Mouse (Mus musculus) cerebellum, adult (tissue): ENCODE data around the gene Slco2a1.

Experiments
- ATAC-seq: cut with Nextera tagmentation; 2 replicates; pipeline ENCODE4 v1.9.2; 2017; ENCODE audit warnings: mild to moderate bottlenecking, moderate library complexity, mixed read lengths; ENCODE audit not compliant: insufficient number of reproducible peaks, low FRiP score, low TSS enrichment

Gene Slco2a1

GRCm38 (mm10) chr9:102981791-102982190 lies 6.7 kb upstream of the Slco2a1 start:
- ATAC-seq: no peak

DNA sequence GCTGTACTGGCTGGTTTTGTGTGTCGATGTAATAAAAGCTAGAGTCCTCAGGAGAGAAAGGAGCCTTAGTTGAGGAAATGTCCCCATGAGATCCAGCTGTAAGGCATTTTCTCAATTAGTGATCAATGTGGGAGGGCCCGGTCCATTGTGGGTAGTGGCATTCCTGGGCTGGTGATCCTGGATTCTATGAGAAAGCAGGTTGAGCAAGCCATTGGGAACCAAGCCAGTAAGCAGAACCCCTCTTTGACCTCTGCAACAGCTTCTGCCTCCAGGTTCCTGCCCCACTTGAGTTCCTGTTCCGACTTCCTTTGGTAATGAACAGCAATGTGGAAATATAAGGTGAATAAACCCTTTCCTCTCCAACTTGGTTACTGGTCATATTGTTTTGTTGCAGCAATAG lies 6.1 kb upstream of the Slco2a1 start:
- no peak for ATAC-seq

DNA sequence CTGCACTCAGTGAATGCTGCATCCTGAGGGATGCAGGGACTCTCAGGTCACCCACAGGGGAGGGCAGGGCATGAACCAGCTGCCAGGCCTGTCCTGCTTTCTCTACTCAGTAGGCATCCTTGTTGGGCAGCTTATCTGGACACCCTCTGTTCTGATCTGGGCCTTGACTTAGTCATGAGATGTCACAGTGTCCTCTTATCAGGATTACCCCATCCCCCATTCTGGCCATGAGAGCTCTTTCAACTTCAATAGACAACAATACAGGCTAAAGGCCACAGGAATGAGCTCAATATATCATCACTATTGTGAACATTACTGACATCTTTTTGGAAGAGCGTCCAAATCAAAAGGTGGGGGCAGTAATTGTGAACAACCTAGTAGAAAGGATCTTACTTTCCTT lies 3.4 kb upstream of the Slco2a1 start:
- ATAC-seq: no peak

- no peak for ATAC-seq
These were observed 2.6 kb upstream of the Slco2a1 start for GRCm38 (mm10) chr9:102985939-102986338.

GRCm38 (mm10) chr9:102990306-102991133 lies 2.0 kb downstream of the Slco2a1 start:
- ATAC-seq: no peak

DNA sequence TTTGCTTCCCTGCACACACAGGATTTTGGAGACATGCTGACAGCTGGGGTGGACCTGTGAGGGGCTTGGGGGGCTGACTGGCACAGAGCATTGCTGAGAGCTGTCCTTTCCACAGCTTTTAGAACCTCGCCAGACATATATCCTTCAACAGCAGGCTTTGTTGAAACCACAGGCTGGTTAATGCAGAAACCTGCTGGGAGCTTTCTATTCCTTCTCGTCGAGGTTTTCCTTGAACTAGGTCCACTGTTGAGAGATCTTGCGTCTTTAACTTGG lies 2.6 kb downstream of the Slco2a1 start:
- ATAC-seq: no peak

GRCm38 (mm10) chr9:102992877-102993276 lies 4.4 kb downstream of the Slco2a1 start:
- no peak for ATAC-seq

DNA sequence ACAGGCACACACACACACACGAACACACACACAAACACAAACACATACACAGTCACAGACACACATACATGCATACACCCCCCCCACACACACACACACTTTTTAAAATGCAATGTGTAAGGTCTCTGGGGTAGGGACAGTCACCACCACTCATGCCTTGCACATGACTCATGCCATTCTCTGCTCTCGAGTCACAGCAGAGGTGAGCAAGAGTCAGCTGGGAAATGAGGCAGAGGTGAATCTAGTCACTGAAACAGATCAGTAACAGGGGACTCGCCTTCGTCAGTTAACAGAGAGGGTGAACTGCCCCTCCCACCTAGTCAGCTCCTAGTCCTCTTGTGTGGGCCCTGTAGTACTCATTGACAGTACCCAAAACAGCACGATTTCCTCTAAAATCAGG lies 5.3 kb downstream of the Slco2a1 start:
- ATAC-seq: no peak

- ATAC-seq: no peak
These were observed 7.5 kb downstream of the Slco2a1 start for GRCm38 (mm10) chr9:102995800-102996635.

DNA sequence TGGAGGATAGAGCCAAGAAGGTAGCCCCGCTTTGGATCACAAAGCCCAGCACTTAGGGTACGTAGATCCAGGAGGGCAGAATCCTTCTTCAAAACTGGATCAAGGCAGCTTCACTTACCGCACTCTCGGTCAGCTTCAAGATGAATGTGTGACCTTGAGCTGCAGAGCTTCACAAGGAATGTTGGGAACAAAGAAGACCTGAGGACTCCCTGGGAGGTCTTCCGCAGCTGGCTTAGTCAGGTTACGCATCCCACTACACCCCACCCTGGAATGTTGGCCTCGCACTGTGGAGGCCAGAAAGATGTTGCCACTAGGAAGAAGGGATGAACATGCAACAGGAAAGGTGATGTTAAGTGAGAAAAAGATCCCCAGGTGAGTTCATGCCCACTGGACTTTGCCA lies 11.9 kb downstream of the Slco2a1 start:
- no peak for ATAC-seq

- ATAC-seq: no peak
These were observed 15.8 kb downstream of the Slco2a1 start for GRCm38 (mm10) chr9:103004343-103004742.

- no peak for ATAC-seq
These were observed 19.2 kb downstream of the Slco2a1 start for GRCm38 (mm10) chr9:103007699-103008078.

GRCm38 (mm10) chr9:103008079-103008855 lies 19.8 kb downstream of the Slco2a1 start:
- 0 out of 2 replicates have a peak, but pooled peaks have one; percentile 36 for ATAC-seq

- no peak for ATAC-seq
These were observed 21.6 kb downstream of the Slco2a1 start for GRCm38 (mm10) chr9:103010161-103010560.

DNA sequence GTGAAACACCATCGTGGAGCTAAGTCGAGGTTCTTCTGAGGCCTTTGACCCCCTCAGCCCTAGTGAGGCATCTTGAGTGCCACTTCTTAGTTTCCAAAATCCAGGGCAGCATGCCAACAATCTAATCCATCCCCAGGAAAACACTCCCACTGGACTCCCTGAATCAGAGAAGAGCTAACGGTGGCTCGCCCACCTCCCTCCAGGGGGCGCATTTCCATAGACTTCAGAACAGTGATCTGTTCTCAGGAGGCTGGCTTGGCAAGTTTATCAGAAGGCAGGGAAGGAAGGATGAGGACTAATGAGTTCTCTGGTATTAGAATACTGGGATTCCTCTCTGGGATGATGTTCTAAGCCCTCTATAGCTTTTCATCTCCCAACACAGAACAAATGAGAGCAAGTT lies 24.9 kb downstream of the Slco2a1 start:
- no peak for ATAC-seq

DNA sequence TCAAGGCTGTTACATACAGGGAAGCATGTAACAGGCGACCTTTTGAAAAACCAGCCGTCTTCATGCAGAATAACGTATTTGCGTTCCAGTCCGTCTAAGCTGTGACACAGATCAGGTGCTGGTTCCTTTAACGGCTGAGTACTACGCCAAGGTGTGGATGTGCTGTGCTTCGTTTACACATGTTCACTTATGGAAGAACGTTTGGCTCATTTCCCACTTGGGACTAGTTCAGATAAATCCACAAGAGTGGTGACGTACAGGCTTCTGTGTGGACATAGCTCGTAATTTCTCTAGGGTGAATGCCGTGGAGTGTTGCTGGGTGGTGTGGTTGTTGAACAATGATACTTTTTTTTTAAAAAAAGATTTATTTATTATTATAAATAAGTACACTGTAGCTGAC lies 26.2 kb downstream of the Slco2a1 start:
- ATAC-seq: no peak

DNA sequence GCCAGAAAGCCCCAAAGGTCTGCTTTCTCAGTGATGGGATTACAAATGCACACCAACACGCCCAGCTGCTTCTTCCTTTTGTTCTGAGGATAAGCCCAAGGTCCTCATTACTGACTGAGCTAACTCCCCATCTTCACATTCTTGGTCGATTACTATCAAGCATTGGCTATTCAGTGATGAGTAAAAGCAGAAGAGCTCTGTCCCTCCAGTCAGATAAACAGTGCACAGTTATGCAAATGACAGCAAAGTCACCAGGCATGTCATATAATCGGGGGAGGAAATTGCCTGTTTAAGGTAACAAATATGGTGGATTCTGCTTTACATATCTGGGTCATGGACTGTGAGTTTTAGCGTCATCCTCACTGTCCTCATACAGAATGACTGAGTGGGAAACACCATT lies 35.6 kb downstream of the Slco2a1 start:
- no peak for ATAC-seq

- ATAC-seq: no peak
These were observed 38.8 kb downstream of the Slco2a1 start for GRCm38 (mm10) chr9:103027150-103027889.

DNA sequence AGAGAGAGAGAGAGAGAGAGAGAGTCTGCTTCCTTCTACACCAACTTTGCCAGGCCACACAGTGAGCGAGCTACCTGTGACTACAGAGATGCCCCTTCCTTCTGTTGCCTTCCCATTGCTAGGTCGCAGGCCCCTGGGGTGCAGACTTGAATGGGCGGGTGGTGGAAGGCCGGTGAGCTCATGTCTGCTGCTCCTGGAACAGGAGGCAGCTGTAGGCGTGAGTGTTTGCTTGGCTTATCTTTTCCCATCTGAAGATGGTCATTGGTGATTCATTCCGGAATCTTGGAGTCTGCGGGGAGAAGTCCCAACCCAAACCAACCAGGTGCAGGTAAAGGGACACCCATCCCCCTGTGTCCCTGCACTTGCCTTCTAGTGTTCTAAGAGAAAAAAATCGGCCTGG lies 40.5 kb downstream of the Slco2a1 start:
- ATAC-seq: no peak

DNA sequence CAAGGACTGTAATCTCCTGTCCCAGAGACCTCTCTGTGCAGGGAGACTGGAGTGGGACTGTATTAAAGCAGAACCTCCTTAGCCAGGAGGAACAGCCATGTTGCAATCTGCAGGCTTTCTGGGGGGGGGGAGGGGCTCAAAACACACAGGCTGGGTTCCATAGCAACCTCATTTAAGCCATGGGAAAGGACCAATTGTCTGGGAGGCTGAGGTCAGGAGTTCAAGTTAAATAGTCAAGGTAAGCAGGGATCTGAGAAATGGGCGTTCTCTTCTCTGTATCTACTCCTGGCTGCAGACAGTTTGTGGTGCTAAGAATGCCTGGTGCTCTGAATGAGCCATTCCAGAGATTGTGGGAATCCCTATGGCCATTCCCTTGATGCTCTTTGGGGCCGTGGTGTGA lies 41.5 kb downstream of the Slco2a1 start:
- no peak for ATAC-seq
